Mouse (Mus musculus): Measurements from ENCODE around the gene Lsamp.
A peak's percentile ranks its signal among the peaks of the same experiment; 100 is the strongest.

Lsamp gene

DNA sequence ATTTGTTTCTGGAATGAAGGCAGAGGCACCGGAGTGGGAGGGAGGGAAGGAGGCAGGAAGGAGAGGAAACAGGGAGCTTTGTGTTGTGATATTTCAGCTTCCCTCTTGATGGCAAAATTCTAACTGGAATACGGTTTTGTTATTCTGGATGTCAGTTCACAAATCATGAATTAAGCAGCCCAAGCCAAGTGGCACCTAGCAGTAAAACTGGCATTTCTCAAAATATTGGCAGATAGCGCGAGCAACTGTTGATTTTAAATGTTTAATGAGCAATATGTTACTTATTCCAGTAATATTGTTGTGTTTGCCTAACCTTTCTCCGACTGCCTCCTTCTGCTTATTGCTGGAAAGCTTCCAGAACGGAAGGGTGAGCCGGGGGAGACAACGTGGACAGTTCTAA lies 2118.5 kb downstream of the Lsamp start:
- DNase-seq, result peak; percentile 70

DNA sequence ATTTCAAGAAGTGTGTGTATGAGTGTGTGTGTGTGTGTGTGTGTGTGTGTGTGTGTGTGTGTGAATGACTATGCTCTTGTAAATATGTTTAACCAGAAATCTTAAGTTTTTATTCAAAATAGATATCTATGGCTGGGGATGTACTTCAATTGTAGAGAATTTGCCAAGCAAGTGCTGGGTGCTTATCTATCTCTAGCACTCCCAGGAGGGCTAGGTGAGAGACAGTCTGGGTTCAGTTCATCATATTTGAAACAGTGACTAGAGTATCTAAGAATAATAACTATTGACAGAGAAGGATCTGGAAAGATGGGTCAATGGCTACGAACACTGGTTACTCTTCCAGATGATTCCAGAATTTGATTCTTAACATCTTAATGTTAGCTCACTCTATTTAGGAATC lies 2128.1 kb downstream of the Lsamp start:
- no peak for DNase-seq

DNA sequence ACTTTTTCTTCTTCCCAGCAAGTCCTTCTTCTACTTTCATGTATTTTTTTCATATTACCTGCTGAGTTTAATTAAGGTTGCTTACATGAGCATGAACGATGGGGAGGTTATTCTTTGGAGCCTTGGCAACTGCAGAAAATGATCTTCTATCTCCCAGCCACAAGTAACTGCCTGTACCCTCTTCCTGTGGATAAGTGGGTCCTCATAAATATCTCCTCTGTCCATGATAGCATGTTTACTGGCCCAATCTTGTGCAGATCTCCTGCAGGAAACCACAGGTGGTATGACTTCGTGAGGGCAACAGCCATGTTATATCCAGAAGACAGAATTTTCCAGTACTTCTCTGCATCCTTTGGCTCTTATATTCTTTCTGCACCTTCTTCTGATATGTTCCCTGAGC lies 2129.1 kb downstream of the Lsamp start:
- no peak for DNase-seq

DNA sequence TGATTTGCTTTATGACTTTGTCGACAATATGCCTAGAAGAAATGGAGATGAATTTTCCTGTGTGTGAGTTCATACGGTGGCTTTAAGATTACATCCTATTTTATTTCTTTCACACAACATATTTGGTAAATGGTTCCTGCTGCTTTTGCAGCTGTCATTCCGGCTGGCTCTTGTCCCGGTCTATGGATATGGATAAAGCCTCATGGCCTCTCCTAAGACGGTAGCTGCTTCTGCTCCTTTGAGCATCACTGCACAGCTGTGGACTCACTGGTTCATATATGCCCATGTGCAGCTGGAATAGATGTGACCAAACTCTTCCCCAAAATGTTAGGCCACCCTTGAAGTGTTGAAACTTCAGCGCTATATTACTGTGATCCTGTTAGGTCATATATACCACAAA lies 2137.6 kb downstream of the Lsamp start:
- DNase-seq, result peak; percentile 76

DNA sequence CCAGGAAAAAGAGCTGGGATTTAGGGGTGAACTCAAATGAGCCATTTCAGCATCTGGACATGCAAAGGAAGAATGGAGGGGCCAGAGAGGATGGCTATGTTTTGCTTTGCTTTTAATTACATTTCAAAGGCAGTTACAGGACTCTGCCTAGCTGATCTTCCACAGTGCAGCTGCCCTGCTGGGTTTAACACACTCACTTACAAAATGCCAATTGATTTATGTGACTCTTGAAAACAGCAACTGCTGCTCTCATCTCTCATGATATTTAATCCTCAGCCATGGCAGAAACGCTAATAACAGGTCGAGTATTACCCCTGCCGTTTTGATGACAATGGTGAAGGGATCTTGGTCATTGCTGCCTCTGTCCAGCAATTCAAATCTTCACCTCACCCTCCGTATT lies 2139.7 kb downstream of the Lsamp start:
- no peak for DNase-seq

DNA sequence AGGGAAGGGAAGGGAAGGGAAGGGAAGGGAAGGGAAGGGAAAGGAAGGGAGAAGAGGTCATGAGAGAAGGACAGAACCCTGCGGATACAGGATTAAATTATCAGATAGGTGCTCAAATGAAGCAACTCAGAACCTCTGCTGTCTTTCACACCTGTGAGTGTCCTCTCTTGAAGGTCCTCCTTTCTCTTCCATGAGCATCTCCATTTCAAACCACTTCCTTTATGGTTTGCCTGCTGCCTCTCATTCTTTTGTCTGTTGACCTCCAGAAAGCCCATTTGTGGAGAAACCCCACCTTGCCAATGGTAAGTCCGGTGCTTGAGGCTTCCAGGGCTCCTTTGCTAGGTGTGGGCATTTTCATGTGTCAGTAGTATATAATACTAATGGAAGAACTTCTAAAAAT lies 2141.9 kb downstream of the Lsamp start:
- DNase-seq, result no peak

DNA sequence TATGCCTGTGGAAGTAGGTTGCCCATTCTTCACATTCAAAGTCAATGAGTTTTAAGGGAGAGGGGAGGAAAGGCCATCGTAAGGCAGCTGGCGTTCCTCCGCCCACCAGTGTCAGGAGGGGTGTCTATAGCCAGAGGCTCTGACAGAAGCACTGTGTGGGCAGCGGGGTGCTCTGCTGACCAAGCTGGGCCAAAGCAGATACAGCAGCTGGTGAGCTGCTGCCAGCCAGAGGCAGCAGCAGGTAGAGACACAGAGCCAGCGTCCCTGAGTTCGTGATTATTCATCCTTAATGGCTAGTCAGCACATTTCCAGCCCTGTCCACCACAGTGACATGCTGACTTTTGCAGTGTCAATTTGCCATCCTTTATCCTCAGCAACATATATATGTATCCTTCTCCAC lies 2163.0 kb downstream of the Lsamp start:
- no peak for DNase-seq

DNA sequence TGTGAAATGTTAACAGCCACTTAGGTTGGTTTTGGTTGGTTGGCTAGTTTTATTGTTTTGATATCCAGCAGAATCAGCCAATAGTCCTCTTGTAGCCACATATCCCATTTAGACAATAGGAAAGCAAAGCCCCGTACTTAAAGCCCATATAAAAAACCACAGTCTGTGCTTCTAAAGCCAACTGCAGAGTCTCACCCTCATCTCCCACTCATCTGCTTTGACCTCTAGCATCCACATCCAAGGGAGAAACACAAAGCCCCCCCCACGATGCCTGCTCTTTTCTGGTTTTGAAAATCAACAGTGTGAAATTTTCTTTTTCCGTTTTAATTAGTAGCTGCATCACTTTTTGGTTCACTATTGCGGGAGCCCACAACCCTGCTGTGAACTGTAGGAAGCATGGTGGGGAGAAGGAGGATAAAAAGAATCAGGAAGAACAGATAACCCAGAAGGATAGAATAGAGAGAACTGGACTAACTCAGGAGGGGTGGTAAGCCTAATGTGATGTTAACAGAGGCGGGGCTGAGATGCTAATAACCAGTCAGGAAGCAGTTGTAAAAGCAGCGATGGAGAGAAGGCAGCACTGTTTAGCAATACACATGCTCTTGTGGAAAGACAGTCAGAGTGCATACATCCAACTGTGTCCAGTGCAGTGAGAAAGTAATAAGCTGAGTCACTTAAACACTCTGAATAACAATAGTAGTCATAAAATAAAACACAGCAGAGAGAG lies 2165.2 kb downstream of the Lsamp start:
- no peak for DNase-seq

DNA sequence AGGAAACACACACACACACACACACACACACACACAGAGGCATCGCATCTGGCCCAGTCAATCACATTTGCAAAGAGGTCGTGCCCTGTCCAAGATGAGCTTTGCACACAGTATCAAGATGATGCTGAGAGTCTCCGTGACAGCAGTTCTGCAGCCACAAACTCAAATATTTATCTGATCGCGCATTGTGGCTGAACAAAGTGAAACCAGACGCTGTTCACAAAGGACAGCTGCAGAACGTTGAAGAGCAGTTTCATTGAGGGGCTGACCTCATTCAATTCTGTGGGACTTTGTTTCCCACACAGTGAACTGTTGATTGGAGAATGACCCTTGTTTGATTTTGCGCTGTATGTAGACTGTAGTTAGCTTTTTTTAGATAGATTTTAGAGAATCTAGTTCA lies 2168.5 kb downstream of the Lsamp start:
- no peak for DNase-seq

DNA sequence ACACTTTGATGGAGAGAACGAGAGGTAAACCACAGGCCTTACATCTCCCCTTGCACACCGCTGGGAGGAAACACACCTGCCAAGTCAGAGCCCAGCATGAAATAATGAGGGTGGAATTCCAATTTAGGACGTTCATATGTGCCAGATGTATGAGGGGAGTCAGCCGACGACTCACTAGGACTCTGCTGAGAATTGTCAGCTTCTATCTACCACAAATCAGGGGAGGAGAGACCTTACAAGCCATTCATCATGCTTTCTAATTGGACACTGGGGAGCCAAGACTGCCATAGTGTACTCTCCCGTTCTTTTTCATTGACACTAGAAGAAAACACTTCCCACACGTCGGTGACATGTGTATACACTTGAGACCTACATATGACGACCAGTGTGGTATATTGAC lies 2173.7 kb downstream of the Lsamp start:
- no peak for DNase-seq

DNA sequence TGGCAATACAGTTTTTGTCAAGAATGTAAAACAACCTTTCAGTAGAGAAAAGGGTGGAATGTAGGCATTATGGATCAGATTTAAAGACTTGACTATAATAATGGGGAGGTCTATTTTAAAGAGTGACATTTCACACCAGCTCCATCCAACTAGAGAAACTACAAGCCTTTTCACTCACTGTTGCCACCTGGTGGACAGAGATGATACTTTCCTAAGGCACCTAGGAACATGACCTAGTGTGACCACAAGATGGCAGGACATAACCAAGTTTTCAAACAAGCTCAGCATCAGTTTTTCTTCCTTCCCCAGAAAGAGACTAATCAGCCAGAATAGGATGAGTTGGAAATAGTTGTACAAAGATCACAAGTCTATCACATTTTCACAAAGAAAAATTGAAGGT lies 2180.8 kb downstream of the Lsamp start:
- peak; percentile 96 for DNase-seq

DNA sequence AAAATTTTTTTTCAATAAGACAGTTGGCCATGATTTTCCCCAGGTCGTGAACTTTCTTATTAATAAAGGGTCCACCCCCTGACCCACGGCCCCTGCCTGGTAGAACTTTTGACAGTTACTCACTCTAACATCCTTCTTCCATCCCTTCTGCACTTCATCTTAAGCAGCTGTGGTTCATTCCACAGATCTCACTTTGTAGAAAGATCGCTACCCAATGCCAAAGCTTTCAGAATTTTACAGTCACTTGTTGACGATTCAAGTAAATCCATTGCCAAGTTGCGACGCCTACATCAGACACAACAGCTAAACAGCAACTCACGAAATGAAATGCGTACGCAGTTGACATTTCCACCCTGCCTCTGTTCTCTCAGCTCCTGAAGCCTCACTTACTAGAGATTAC lies 2184.1 kb downstream of the Lsamp start:
- no peak for DNase-seq

DNA sequence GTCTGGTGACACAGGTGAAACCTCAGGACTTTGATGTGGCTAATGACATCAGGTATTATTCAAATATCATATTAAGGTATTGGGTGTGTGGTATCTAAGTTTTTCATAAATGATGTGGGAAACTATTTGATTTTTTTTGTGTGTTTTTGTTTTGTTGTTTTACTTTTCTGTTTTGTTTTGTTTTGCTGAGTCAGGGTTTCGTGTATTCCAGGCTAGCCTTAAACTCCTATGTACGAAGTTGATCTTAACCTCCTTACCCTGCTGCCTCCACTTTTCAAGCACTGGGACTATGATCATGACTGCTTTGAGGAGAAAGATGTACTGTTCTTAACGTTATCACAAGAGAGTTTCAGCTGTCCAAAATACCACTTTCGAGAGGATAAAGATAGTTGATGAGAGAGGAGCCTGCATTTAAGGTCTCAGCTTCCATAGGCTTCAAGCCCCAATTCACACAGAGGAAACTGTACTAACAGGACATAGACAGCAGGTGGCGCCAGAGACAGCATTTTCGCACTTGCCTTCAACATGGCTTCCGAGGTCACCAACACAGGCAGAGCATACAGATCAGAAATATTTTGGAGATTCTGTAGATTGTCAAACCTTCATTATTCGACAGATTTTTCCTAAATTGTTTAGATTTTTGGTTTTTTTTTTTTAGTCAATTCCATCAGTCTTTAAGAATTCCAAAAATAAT lies 2185.4 kb downstream of the Lsamp start:
- DNase-seq, result peak; percentile 84

DNA sequence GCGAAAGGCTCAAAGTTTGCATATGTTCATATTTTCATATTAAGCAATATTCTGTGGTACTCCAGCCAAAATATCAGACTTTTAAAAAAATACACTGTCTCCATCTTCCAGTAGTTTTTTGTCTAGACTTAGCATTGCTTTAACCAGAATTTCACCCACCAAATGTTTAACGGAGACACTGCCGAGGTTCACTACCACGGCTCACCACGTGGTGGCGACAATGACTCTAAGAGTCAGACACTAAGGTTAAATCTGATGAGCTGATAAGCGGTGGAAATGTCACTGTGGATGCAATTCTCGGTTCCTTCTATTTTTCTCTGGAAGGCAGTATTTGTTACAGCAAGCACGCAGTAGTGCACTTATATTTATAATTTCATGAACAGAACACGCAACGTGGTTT lies 2188.3 kb downstream of the Lsamp start:
- DNase-seq, result peak; percentile 85

DNA sequence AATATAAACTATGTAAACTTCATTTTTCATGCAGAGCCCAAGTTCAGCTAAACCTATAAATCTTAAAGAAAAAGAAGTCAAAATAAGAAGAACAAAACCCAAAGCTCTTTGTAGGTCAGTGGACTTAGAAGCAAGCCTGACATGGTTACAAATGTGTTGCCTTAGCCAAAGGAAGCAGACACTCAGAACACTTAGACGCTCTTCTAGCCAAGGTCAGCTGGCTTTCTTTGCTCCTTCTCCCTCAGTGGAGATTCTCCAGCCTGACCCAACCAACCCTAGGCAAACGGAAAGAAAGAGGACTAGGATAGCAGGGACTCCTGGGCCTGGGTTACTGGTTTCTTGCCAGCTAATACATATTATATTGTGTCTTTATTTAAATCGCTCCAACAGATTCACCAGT lies 2194.7 kb downstream of the Lsamp start:
- DNase-seq, result no peak

DNA sequence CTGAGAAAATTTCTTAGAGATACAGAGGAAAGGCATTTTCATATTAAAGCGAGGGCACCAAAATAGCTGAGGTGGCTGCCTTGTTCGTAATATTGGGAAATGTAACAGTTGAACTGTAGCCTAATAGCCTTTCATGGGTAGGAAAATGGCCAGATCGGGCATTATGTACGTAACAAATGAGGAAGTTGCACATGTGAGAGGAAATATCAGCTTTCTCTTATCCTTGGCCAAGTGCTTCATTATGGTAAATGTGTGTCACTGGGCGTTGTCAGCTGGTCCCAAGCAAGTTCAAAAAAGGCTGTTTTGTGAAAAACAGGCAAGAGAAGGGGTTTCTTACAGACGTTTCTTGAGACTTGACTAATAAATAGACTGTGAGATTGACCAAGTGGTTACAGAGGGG lies 2195.9 kb downstream of the Lsamp start:
- no peak for DNase-seq

DNA sequence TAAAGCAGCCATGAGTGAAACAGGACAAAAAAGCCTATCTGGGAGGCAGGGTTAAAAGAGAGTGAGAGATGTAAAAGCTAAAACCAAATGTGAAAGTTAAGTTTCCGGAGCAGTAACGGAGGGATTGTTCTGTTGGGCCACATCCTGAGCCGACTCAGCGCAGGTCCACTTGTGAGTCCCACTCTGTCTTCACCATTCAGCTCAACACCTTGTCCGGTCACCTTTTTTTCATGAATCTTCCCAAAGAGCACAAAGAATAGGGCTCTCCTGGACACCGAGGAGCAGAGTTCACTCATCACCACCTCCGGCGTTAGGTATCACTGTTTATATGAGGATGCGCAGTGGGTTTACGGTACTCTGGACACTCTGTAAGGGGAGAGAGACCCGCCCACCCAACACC lies 2196.3 kb downstream of the Lsamp start:
- DNase-seq, result no peak

DNA sequence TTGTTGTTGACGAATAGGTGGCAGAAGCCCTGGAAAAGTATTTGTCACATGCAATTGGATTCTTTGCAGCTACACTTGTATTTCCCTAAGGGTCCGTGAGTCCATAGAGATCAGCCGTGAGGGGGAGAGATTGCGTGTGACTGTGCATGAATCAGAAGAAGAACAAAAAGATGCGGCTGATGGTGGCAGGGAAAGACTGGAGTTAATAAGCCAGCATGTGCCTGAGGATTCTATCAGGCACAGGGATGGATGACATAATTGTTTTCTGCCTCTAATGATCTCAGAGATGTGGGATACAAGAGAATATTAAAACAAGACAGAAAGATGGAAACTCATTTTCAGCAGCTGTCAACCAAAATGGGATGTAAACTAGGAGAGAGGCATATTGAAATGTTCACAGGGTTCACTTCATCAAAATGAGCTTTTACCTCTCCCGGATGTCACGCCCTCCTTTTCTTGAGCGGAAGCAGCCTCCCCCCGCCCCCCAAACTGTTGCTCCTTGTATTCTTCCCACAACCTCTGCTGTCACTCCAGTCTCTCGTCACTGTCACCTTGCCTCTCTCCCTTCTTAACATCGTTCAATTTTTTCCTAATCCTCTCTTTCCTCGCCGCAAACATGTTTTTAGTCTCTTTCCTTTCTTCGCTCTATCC lies 2205.4 kb downstream of the Lsamp start:
- DNase-seq, result no peak

DNA sequence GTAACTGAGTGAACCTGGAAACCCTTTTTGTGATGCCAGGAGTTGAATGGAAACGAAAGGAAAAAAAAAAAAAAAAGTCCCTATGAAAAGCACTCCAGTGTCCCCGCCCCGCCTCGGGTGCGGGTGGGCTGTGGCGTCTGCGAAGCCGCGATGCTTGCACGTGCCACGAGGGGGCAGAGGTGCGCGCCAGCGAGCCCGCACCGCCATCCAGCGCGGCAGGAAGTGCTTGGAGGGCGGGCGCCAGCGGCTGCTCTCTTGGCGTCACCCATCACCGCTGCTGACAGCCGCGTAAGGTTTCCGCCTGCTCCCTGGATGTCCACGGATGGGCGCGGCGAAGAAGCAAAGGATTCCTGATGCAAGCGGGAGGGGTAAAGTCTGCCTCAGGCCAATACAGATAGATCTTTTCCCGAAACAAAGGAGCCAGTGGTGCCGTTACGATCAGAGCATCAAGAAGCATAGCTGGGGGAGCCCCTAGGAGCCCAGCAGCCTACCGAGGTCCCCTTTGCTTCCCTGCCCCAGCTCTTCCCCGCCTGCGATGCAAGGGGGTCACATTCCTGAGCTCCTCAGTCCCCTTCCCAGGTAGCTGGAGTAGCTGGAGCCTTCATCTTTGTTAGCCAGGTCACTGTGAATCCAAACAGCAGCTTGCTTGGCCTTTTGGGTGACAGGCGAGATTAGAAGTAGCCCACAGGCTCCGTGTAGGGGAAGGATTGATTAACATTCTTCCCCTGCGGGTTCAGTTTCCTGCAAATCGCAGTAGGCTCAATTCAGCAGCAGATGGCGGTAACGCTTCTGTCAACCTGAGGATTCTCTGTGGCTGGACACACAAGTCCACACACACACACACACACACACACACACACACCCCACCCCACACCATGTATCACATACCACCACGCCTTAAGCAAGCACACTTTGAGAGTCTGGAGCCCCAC lies 2206.2 kb downstream of the Lsamp start:
- peak; percentile 84 for DNase-seq

Data from cerebellum, adult 9-10 months (tissue).